Mouse (Mus musculus) liver, embryonic 13.5 days (tissue): ENCODE measurements around the gene Ahdc1. TPM values are rescaled to one million over a fixed set of nuclear protein-coding genes. Genes with fewer than 3 reads are reported as not detected.
A peak's percentile ranks its signal among the peaks of the same experiment; 100 is the strongest.

Experiments used
- ATAC-seq: fragments of 200-750 bp; cut with Nextera tagmentation; 2 replicates; pipeline ENCODE4 v1.8.0; 2017; ENCODE audit warnings: low read depth, mild to moderate bottlenecking, moderate number of reproducible peaks, moderate library complexity
- DNase-seq: peaks from one replicate; pipeline ENCODE4 v3.0.0; 2022
- H3K27ac ChIP-seq: fragments of 300-500 bp; sonication (generic); 2 replicates; pipeline ENCODE4 v1.5.1; 2015; ENCODE audit warnings: moderate library complexity, mild to moderate bottlenecking, inconsistent platforms
- H3K27me3 ChIP-seq: fragments of 300-500 bp; sonication (generic); 2 replicates; pipeline ENCODE4 v1.6.1; 2015; ENCODE audit warnings: mild to moderate bottlenecking, inconsistent platforms
- H3K36me3 ChIP-seq: fragments of 300-500 bp; sonication (generic); 2 replicates; pipeline ENCODE4 v1.6.1; 2015; ENCODE audit warnings: mild to moderate bottlenecking, inconsistent platforms
- H3K4me1 ChIP-seq: fragments of 300-500 bp; sonication (generic); replicated peaks from 2 replicates; pipeline ENCODE4 v1.6.1; 2015; ENCODE audit warnings: inconsistent platforms
- H3K4me2 ChIP-seq: fragments of 300-500 bp; sonication (generic); 2 replicates; pipeline ENCODE4 v1.6.1; 2015; ENCODE audit warnings: inconsistent platforms, mild to moderate bottlenecking, moderate library complexity
- H3K4me3 ChIP-seq: fragments of 300-500 bp; sonication (generic); replicated peaks from 2 replicates; pipeline ENCODE4 v1.5.1; 2015; ENCODE audit warnings: mild to moderate bottlenecking, inconsistent platforms
- H3K9ac ChIP-seq: fragments of 300-500 bp; sonication (generic); 2 replicates; pipeline ENCODE4 v1.6.1; 2015; ENCODE audit warnings: mild to moderate bottlenecking, inconsistent platforms
- H3K9me3 ChIP-seq: fragments of 300-500 bp; sonication (generic); replicated peaks from 2 replicates; pipeline ENCODE4 v1.6.1; 2016; ENCODE audit warnings: inconsistent platforms
- WGBS: fragments of 180-500 bp; shearing (Covaris S2); methylation state at CpG from one replicate; pipeline ENCODE4 v1.1.7; 2015; ENCODE audit not compliant: insufficient replicate concordance; 5-methylcytosine and 5-hydroxymethylcytosine counted together
- polyA plus RNA-seq: library from polyadenylated mRNA; unstranded; fragments of >200 nt; fragmentation: Nextera tagmentation; extraction: Ambion mirVana; gene quantifications from 2 replicates; pipeline ENCODE4 v1.2.1, GENCODE M21; 2015

Ahdc1 gene
- polyA plus RNA-seq, 1 experiment from 2014 or later: 1.3 TPM

DNA sequence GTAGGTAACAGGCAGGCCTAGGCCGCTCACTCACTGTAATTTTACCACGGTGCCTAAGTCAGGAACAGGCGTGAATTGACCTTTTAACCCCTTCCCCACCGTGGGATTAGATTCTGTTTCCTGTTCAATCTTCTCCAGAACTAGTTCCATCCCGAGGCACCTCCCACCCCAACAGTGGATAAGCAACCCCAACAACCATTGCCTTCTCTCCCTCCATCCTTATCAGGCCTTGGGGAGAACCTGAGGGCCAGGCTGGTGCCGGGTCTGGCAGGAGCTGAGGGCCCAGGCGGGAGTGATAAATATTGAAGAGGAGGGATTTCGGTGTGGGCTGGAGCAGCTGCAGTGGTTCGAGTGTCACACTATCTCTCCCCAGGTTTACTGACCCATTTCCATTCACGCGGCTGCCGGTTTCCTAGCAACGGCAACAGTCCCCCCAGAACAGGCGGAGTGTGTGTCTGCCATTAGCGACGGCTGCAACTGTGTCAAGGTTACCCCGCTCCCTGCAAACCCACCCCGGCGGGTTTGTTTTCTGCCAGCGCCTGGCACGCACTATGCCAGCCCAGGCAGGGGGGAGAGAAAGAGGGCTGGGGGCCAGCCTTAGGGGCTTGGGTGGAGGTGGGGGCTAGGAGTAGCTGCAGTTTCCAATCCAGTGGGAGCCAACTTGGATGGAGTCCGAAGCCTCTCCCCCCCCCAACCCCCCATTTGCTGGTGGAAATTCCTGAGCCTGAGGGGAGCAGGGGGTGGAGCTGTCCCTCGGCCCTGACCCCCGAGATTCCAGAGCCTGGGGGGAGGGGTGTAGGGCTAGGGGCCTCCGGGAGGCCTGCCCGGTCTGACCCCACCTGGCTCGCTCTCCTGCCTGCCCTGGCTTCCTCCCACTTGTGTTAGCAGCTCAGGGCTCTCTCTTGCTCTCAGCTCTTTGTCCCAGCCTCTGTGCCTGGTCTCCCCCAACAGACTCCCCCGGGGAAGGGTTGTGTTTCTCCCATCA lies 31.9 kb downstream of the Ahdc1 start:
- DNase-seq: peak; percentile 31
- peak overlapping the region; percentile 43 for H3K4me2 ChIP-seq
- peak; percentile 35; the same call in 1 of the 2 replicates for ATAC-seq
- peaks cover 51% of the 10 kb centered on the region for H3K27me3 ChIP-seq
- WGBS: 33% methylated on average over 27 of the region's 28 CpGs
- peaks cover 100% of the 10 kb centered on the region for H3K4me1 ChIP-seq
- H3K27ac ChIP-seq: peak overlapping the region; percentile 65
- no peaks in the 10 kb centered on the region for H3K9me3 ChIP-seq
- H3K36me3 ChIP-seq: no peaks in the 10 kb centered on the region
- H3K4me3 ChIP-seq: peak overlapping the region; percentile 1; the same call in 1 of the 2 replicates
- peak overlapping the region; percentile 28; the same call in 1 of the 2 replicates for H3K9ac ChIP-seq

DNA sequence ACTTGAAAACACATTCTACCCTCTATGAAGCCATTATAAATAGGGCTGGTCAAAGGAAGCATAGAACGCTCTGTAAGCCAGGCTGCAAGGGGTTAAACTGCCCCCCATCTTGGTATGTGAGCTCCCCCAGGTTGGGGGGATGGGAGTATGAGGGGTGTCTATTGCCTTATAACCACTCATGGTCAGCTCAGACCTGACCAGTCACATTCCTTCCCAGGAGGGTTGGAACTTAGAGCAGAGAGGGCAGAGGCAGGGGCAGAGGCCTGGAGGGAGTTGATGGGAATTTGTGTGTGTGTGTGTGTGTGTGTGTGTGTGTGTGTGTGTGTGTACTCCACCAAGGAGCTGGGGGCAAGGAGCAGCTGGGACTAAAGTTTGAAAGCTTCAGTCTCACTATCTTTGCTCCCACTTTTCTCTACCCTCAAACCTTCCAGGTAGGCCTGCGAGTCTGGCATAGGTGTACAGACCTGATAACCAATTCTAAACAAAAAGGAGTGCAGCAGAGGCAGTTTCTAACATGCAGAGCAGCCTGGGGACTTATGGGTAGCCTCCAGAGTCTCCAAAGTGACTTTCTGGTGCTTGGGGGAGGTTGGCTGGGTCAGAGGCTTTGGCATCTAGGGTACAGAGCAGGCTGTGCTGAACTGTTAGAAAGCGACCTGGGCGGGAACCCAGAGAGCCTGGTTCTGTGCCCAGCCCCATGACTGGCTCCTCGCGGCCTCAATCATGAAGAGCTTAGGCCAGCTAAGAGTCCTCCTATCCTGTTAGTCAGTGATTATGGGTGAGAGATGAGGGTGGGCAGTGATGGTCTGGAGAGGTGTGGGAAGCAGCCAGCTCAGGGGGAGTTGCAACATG lies 33.0 kb downstream of the Ahdc1 start:
- no peak for DNase-seq
- no peak overlapping the region for H3K27ac ChIP-seq
- no peaks in the 10 kb centered on the region for H3K36me3 ChIP-seq
- ATAC-seq: no peak
- H3K9ac ChIP-seq: no peak overlapping the region
- peaks cover 40% of the 10 kb centered on the region for H3K27me3 ChIP-seq
- H3K4me2 ChIP-seq: 0 out of 2 replicates have a peak overlapping the region, but pooled peaks have one; percentile 43
- 60% methylated on average over 6 of the region's 6 CpGs for WGBS
- H3K4me1 ChIP-seq: peaks cover 94% of the 10 kb centered on the region
- no peak overlapping the region for H3K4me3 ChIP-seq
- no peaks in the 10 kb centered on the region for H3K9me3 ChIP-seq

DNA sequence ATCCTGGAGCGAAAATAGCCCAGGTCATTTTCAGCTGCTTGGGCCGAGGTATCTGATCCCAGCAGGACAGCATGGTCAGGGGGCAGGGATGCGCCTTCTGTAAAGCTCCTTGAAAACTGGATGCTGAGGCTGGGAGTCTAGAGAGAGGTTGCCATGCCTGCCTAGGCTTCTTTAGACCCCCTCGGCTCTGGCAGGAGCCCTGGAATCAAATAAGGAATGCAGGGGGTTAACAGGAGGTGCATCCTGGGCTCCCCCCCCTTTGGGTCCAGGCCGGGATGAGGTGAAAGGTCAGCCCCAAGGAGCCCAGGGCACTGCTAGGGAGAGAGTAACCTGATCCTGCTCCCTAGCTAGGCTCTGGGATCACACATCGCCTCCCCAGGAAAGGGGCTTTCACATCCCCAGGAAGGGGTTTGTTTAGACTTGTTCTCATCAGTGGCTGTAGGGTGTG lies 33.6 kb downstream of the Ahdc1 start:
- H3K4me1 ChIP-seq: peaks cover 94% of the 10 kb centered on the region
- H3K4me3 ChIP-seq: no peak overlapping the region
- DNase-seq (no peak), ATAC-seq (no peak)
- H3K4me2 ChIP-seq: no peak overlapping the region
- H3K27ac ChIP-seq: no peak overlapping the region
- H3K36me3 ChIP-seq: no peaks in the 10 kb centered on the region
- H3K9ac ChIP-seq: no peak overlapping the region
- no peaks in the 10 kb centered on the region for H3K9me3 ChIP-seq
- peaks cover 34% of the 10 kb centered on the region for H3K27me3 ChIP-seq
- 60% methylated on average over 6 of the region's 6 CpGs for WGBS

DNA sequence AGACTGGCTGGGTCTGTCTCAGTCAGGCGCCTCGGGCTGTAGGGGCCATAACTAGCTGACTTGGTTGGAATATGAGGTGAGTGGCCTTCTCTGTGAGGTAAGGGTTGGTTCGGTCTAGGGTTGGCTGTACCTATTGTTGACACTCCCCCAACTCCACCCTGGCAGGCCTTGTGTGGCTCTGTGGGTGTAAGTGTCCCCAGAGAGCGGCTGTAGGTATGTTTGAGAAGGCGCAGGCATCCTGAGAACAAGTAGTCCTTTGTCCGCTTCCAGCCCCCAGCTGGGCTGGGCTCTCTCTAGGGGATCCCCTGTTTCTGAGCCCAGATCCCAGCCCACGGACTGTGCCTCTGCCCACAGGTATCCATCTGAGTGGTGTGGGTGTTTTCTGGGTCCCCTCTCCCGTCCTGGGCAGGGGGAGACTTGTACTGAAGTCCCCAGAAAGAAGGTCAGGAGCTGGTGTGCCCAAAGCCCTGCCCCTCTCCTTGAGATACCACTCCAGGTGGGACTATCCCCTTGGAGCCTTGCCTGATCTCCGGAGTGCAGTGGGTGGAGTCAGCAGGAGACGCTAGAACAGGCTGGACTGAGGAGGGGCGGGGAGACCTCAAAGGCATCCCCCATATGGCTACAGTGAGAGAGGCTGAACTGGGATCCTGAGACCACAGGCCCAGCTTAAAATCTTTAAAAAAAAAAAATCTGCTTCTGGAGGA lies 34.9 kb downstream of the Ahdc1 start:
- Histone ChIP-seq H3K4me1 (peaks cover 94% of the 10 kb centered on the region), H3K4me3 (no peak overlapping the region), H3K4me2 (no peak overlapping the region), H3K9ac (no peak overlapping the region), H3K27me3 (peaks cover 21% of the 10 kb centered on the region), H3K27ac (no peak overlapping the region), H3K9me3 (no peaks in the 10 kb centered on the region), H3K36me3 (no peaks in the 10 kb centered on the region)
- ATAC-seq (no peak), DNase-seq (no peak)
- 54% methylated on average over 11 of the region's 11 CpGs for WGBS

DNA sequence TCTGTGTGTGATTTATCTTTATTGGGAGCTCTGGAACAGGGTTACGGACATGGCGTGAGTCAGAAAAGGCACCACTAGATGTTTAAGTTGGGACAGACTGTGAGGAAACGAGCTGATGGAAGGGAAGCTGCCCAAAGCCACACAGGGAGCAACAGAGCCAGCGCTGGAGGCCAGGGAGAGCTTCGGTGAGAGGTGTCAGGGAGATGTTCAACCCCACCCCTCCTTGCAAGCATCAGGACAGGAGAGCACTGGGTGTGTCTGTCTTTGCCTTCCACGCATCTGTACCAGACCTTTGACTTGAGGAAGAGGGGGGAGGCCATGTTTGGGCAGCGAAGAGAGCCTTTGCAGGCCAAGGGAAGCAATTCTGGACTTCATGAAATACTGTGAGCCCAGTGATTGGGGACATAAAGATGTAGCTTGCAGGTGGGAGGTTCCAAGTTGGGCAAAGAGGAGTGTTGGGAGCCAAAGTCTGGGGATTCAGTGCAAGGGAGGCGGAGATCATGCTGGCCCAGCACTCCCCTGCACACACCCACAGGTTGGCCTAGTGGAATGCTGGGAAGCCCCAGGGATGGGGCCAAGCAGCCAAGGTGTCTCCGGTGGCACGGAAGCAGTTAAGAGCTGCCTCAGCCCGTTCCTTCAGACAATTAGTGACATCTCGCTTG lies 35.8 kb downstream of the Ahdc1 start:
- no peaks in the 10 kb centered on the region for H3K9me3 ChIP-seq
- no peaks in the 10 kb centered on the region for H3K36me3 ChIP-seq
- H3K4me2 ChIP-seq: no peak overlapping the region
- DNase-seq (no peak), ATAC-seq (no peak)
- no peak overlapping the region for H3K4me3 ChIP-seq
- WGBS: 73% methylated on average over 12 of the region's 12 CpGs
- H3K27ac ChIP-seq: no peak overlapping the region
- no peak overlapping the region for H3K9ac ChIP-seq
- H3K4me1 ChIP-seq: peaks cover 94% of the 10 kb centered on the region
- peaks cover 12% of the 10 kb centered on the region for H3K27me3 ChIP-seq

DNA sequence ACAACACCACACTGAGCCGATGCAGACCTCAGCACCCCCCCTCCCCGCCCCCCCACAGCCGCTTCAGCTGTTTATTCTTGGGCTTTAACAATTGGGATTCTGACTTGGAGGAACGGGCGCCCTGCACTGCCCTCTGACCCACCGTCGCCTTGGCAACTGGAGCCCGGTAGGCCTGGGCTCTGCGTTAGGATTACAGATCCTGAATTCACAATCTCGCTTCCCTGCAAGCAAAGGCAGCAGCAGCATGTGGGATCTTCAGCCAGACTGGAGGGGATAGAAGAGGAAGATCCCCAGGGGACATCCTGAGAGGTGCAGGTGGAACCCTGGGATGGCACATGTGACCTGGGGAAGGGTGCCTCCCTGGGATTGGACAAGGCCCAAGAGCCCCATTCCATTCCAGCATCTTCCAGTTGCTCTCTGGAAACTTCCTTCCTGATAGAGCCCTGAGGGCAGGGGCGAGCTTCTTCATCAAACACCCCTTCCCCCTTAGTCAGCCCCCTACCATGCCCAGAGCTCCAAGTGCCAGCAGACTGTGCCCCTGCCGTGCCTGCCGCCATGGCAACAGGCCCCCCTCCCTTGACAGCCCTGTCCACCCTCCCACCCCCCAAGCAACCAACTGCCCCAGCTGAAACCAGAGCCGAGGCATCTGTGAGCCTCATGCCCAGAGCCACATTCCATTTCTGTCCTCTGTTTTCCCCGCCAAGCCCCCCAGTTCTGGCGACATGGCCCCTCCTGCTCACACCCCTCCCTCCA lies 36.5 kb downstream of the Ahdc1 start:
- H3K27ac ChIP-seq: no peak overlapping the region
- peaks cover 5% of the 10 kb centered on the region; the same call in 1 of the 2 replicates for H3K27me3 ChIP-seq
- no peak overlapping the region for H3K4me2 ChIP-seq
- no peaks in the 10 kb centered on the region for H3K9me3 ChIP-seq
- DNase-seq (no peak), ATAC-seq (no peak)
- H3K9ac ChIP-seq: no peak overlapping the region
- no peaks in the 10 kb centered on the region for H3K36me3 ChIP-seq
- peaks cover 94% of the 10 kb centered on the region for H3K4me1 ChIP-seq
- WGBS: 70% methylated on average over 16 of the region's 16 CpGs
- H3K4me3 ChIP-seq: no peak overlapping the region

DNA sequence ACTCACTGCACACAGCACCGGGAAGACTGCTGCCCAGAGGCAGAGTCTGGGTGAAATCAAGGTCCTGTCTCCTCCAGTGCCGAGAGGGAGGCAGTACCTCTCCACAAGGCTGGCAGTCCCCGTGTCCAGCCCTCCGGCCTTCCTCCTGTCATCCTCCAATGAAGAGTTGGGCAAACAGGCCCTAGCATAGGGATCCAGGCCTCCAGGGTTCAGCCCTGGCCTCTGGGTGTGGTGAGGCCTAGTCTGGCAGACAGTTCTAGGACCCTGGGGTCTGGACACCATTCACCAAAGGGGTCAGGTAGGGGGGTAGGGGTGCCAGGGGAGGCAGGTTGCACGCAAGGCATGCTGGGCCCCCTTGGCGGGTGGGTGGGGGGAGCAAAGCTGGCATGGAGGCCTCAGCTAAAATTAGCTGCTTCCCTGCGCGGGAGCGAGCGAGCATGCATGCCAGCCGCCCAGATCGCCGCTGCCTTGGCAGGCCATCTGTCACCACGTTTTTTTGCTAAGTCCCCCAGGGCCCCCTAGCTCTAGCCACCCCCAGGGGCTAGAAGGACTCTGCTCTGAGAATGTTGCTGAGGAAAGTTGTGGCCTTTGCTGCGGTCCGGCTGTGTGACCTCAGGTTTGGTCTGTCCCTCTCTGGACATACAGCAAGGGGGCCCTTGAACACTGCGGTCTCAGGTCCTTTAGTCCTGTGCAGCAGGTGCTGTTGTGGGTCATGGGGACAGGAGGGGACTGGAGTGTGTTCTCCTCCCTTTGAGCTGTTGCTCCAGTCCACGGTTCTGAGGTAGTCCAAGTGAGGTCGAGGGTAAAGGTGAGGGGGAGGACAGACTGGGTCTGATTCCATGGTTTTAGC lies 38.2 kb downstream of the Ahdc1 start:
- Histone ChIP-seq H3K9ac (no peak overlapping the region), H3K4me2 (no peak overlapping the region), H3K4me3 (no peak overlapping the region), H3K4me1 (peaks cover 82% of the 10 kb centered on the region), H3K27ac (no peak overlapping the region), H3K9me3 (no peaks in the 10 kb centered on the region), H3K36me3 (no peaks in the 10 kb centered on the region), H3K27me3 (no peaks in the 10 kb centered on the region)
- ATAC-seq: no peak
- DNase-seq: no peak
- WGBS: 71% methylated on average over 19 of the region's 19 CpGs

DNA sequence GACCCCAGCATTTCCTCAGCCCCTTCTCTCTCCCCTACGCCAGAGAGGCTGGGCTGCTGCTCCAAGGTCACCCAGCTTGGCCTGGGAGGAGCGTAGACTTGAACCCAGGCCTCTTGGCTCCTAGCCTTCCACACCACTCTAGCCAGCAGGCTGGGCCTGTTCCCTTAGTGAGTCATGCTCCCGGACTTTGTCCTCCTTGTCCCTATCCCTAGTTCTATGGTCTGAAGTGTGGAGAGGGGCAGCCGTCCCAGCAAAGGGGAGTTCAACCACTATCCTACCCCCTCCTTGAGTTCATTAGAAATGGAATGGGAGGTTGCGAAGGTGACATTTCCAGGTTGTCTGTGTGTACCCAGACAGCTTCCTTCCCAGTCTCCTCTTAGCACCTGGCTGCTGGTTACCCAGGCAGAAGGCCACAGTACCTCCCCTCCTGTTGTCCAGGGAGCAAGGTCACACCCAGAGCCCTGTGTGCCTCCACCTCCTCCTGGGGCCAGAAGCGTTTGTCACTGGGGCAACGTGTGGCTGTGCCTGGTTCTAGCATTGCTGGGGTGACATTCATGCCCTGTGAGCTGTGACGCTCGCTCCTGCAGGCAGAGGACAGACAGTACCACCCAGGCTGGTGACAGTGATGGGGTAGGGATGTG lies 39.3 kb downstream of the Ahdc1 start:
- WGBS: 62% methylated on average over 9 of the region's 9 CpGs
- no peak overlapping the region for H3K27ac ChIP-seq
- H3K27me3 ChIP-seq: no peaks in the 10 kb centered on the region
- no peak overlapping the region for H3K9ac ChIP-seq
- no peak overlapping the region for H3K4me2 ChIP-seq
- DNase-seq (no peak), ATAC-seq (no peak)
- H3K4me3 ChIP-seq: no peak overlapping the region
- peaks cover 77% of the 10 kb centered on the region for H3K4me1 ChIP-seq
- H3K36me3 ChIP-seq: no peaks in the 10 kb centered on the region
- H3K9me3 ChIP-seq: no peaks in the 10 kb centered on the region

DNA sequence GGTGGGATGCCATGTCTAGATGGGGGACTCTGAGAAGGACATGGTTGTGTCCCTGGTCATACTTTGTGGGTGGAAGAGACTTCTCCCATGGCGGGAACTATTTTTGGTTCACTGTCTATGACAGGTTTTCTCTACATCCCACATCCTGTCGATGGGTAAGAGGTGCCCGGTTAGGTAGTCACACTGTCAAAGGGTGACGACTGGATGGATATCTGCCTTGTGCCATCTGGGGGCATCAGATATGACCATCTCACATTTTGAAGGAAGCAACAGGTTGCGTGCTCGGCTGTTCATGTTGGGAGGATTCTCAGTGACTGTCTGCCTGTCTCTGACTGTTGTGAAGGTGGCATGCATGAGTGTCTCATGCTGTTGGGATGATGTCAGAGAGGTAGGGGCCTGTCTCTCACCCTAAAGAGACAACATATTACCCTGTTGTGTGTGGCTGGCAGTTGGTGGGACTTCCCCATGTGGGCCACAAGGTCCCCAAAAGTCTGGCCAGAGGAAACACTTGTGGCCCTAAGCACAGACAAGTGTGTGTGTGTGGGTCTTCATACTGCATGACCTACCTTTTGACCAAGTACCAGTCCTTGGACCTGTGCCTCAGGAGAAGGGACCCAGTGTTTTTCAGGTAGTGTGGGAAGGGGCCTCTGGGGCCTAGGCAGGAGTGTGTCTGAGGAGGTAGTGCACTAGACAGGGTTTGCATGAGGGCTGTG lies 39.9 kb downstream of the Ahdc1 start:
- H3K27me3 ChIP-seq: no peaks in the 10 kb centered on the region
- no peaks in the 10 kb centered on the region for H3K9me3 ChIP-seq
- no peak overlapping the region for H3K9ac ChIP-seq
- no peak overlapping the region for H3K4me2 ChIP-seq
- no peaks in the 10 kb centered on the region for H3K36me3 ChIP-seq
- H3K4me1 ChIP-seq: peaks cover 77% of the 10 kb centered on the region
- H3K4me3 ChIP-seq: no peak overlapping the region
- ATAC-seq (no peak), DNase-seq (no peak)
- no peak overlapping the region for H3K27ac ChIP-seq
- WGBS: 53% methylated on average over 6 of the region's 6 CpGs
